Mouse (Mus musculus) lung, embryonic 14.5 days (tissue): ENCODE data around the gene Ifitm6. TPM values are rescaled to one million over a fixed set of nuclear protein-coding genes. Genes with fewer than 3 reads are reported as not detected.

Experiments used
- ATAC-seq: fragments of 200-750 bp; cut with Nextera tagmentation; 2 replicates; pipeline ENCODE4 v1.8.0; 2017; ENCODE audit warnings: mild to moderate bottlenecking, moderate TSS enrichment, moderate library complexity; ENCODE audit not compliant: insufficient read depth
- DNase-seq: peaks from one replicate; pipeline ENCODE4 v3.0.0-alpha.2; 2015
- H3K27ac ChIP-seq: fragments of 300-500 bp; sonication (generic); 2 replicates; pipeline ENCODE4 v1.5.1; 2014; ENCODE audit warnings: low read depth, mild to moderate bottlenecking, moderate library complexity
- H3K27me3 ChIP-seq: fragments of 300-500 bp; sonication (generic); 2 replicates; pipeline ENCODE4 v1.6.1; 2014; ENCODE audit warnings: low read length, control low read depth; ENCODE audit not compliant: insufficient read depth
- H3K36me3 ChIP-seq: fragments of 300-500 bp; sonication (generic); 2 replicates; pipeline ENCODE4 v1.6.1; 2014; ENCODE audit warnings: control low read depth; ENCODE audit not compliant: insufficient read depth
- H3K4me1 ChIP-seq: fragments of 300-500 bp; sonication (generic); 2 replicates; pipeline ENCODE4 v1.6.1; 2014; ENCODE audit warnings: antibody characterized with exemption, control low read depth; ENCODE audit not compliant: insufficient read depth
- H3K4me2 ChIP-seq: fragments of 300-500 bp; sonication (generic); 2 replicates; pipeline ENCODE4 v1.6.1; 2014; ENCODE audit warnings: mild to moderate bottlenecking
- H3K4me3 ChIP-seq: fragments of 300-500 bp; sonication (generic); 2 replicates; pipeline ENCODE4 v1.5.1; 2014; ENCODE audit warnings: low read depth, low read length
- H3K9ac ChIP-seq: fragments of 300-500 bp; sonication (generic); 2 replicates; pipeline ENCODE4 v1.6.1; 2014
- H3K9me3 ChIP-seq: fragments of 300-500 bp; sonication (generic); 2 replicates; pipeline ENCODE4 v1.6.1; 2016; ENCODE audit warnings: low read depth, low read length, control low read depth
- CTCF ChIP-seq: IDR thresholded peaks from 2 replicates; pipeline ENCODE4 v1.5.1; 2016; ENCODE audit warnings: antibody characterized with exemption, low read depth
- WGBS: fragments of 180-500 bp; shearing (Covaris S2); extraction: QIAGEN DNeasy Blood & Tissue Kit; methylation state at CpG from one replicate; pipeline ENCODE4 v1.1.7; 2014; 5-methylcytosine and 5-hydroxymethylcytosine counted together
- polyA plus RNA-seq: library from polyadenylated mRNA; unstranded; fragments of >200 nt; fragmentation: Nextera tagmentation; extraction: Ambion mirVana; gene quantifications from 2 replicates; pipeline ENCODE4 v1.2.1, GENCODE M21; 2014

Ifitm6 gene
- polyA plus RNA-seq, 1 experiment from 2014 or later, result 0.49 TPM

DNA sequence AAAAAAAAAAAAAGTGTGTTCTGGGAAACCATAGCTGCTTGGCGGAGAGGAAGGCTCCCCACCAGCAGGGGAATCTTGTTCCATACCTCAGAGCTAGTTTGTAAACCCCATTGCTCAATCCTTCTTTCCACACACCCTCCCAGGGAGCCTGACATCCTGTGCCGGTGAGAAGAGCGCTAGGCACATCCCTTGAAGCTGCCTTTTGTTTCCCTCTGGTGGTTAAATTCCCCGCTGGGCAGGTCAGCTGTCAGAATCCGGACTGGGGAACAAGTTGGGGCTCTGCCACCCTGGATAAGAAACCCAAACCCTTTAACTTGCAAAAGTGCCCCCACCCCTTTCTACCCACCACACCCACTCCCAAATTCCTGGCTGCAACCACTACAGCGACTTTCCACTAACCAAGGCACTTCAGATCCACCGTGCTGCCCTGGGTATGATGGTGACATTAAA, 9.4 kb downstream of the Ifitm6 start:
- Histone ChIP-seq H3K27me3 (no peaks in the 10 kb centered on the region), H3K9me3 (no peaks in the 10 kb centered on the region), H3K9ac (no peak overlapping the region), H3K36me3 (no peaks in the 10 kb centered on the region), H3K4me2 (peak overlapping the region; percentile 69; the same call in 1 of the 2 replicates), H3K27ac (no peak overlapping the region), H3K4me3 (no peak overlapping the region), H3K4me1 (peaks cover 11% of the 10 kb centered on the region; the same call in 1 of the 2 replicates)
- TF ChIP-seq CTCF, result peak; percentile 55
- WGBS, result 8% methylated on average over 7 of the region's 7 CpGs
- DNase-seq (peak; percentile 57), ATAC-seq (peak; percentile 12; the same call in 1 of the 2 replicates)

DNA sequence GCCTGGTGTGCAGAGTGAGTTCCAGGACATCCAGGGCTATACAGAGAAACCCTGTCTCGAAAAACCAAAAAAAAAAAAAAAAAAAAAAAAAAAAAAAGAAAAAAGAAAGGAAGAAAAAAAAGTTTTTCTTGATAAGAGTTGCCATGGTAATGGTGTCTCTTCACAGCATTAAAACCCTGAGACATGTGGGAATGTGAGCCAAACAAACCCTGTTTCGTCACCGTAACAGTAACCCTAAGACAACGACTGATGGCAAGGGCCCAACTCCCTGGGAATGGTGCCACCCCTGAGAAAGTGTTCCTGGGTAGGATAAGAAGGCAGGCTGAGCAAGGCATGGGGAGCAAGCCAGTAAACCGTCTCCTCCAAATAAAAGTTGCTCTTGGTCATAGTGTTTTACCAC, 10.8 kb downstream of the Ifitm6 start:
- no peak overlapping the region for H3K27ac ChIP-seq
- no peak overlapping the region for H3K4me2 ChIP-seq
- peaks cover 11% of the 10 kb centered on the region; the same call in 1 of the 2 replicates for H3K4me1 ChIP-seq
- no peaks in the 10 kb centered on the region for H3K27me3 ChIP-seq
- no peak overlapping the region for H3K9ac ChIP-seq
- DNase-seq, result peak; percentile 44
- no peak overlapping the region for H3K4me3 ChIP-seq
- H3K36me3 ChIP-seq, result no peaks in the 10 kb centered on the region
- no peaks in the 10 kb centered on the region for H3K9me3 ChIP-seq
- ATAC-seq, result no peak
- no peak for TF ChIP-seq CTCF
- 67% methylated on average over 5 of the region's 5 CpGs for WGBS

DNA sequence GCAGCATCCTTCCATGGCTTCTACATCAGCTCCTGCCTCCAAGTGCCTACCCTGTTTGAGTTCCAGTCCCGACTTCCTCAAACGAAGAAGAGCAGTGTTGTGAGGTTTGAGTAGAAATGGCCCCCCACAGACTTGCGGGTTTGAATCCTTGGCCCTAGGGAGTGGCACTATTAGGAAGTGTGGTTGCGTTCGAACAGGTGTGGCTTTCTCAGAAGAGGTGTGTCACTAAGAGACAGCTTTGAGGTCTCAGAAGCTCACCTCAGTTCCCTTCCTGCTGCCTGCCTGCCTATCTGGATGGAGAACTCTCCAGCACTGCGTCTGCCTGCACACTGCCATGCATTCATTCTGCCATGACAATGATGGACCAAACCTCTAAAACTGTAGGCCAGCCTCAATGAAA, 11.3 kb downstream of the Ifitm6 start:
- H3K36me3 ChIP-seq, result no peaks in the 10 kb centered on the region
- 90% methylated on average over 6 of the region's 6 CpGs for WGBS
- no peak for ATAC-seq
- H3K27me3 ChIP-seq, result no peaks in the 10 kb centered on the region
- H3K9me3 ChIP-seq, result no peaks in the 10 kb centered on the region
- no peak for TF ChIP-seq CTCF
- H3K4me1 ChIP-seq, result peaks cover 11% of the 10 kb centered on the region; the same call in 1 of the 2 replicates
- DNase-seq, result no peak
- H3K4me3 ChIP-seq, result no peak overlapping the region
- no peak overlapping the region for H3K27ac ChIP-seq
- no peak overlapping the region for H3K9ac ChIP-seq
- H3K4me2 ChIP-seq, result no peak overlapping the region

DNA sequence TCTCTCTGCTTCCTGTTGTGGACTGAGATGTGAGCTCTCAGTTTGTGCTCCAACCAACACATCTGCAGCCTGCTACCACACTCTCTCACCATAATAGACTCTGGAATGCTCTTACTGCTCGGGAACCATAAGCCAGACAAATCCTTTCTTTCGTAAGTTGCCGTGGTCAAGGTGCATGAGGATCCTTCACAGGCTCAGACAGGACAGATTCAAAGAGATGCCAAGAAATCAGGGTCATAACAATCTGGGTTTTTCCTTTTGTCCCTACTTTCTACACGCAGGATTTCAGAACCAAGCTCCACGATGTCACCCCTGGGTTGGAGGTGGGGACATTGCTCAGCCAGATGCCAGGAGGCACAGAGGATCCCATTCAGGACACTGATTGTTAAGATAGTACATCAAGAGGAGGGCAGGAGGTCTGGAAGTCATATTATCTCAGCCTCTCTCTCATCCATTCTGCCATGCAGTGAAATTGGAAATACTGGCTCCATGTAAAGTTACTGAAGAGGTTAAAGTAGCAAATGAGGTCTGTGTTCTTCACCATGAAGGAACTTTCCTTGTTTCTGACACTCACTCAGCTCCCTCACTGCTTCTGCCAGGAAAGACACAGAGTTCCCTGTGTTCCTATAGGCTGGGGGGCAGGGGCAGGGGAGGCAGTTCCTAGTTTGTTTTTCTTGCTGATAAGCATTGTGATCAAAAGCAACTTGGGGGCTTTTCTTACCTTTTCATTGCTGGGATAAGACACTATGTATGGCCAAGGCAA, 14.3 kb downstream of the Ifitm6 start:
- no peaks in the 10 kb centered on the region for H3K36me3 ChIP-seq
- H3K4me1 ChIP-seq, result no peaks in the 10 kb centered on the region
- H3K4me3 ChIP-seq, result no peak overlapping the region
- DNase-seq (no peak), ATAC-seq (no peak)
- H3K4me2 ChIP-seq, result no peak overlapping the region
- no peak overlapping the region for H3K27ac ChIP-seq
- no peaks in the 10 kb centered on the region for H3K27me3 ChIP-seq
- H3K9ac ChIP-seq, result no peak overlapping the region
- H3K9me3 ChIP-seq, result no peaks in the 10 kb centered on the region
- 67% methylated on average over 5 of the region's 5 CpGs for WGBS
- no peak for TF ChIP-seq CTCF

- Histone ChIP-seq H3K27ac (no peak overlapping the region), H3K9ac (no peak overlapping the region), H3K4me1 (no peaks in the 10 kb centered on the region), H3K27me3 (no peaks in the 10 kb centered on the region), H3K4me2 (no peak overlapping the region), H3K36me3 (no peaks in the 10 kb centered on the region), H3K9me3 (no peaks in the 10 kb centered on the region), H3K4me3 (no peak overlapping the region)
- 73% methylated on average over 15 of the region's 15 CpGs for WGBS
- DNase-seq (no peak), ATAC-seq (no peak)
- TF ChIP-seq CTCF, result no peak
These were observed 16.6 kb downstream of the Ifitm6 start for GRCm38 (mm10) chr7:141000881-141001708.

GRCm38 (mm10) chr7:140998853-140999700, 18.6 kb downstream of the Ifitm6 start:
- TF ChIP-seq CTCF, result no peak
- Histone ChIP-seq H3K36me3 (no peaks in the 10 kb centered on the region), H3K4me3 (no peak overlapping the region), H3K27ac (no peak overlapping the region), H3K9ac (no peak overlapping the region), H3K4me1 (no peaks in the 10 kb centered on the region), H3K9me3 (no peaks in the 10 kb centered on the region), H3K27me3 (no peaks in the 10 kb centered on the region), H3K4me2 (no peak overlapping the region)
- ATAC-seq (no peak), DNase-seq (peak; percentile 53)
- 72% methylated on average over 11 of the region's 11 CpGs for WGBS
